Mouse (Mus musculus) liver (tissue): ENCODE measurements at regions not wholly inside any gene's neighbourhood (a gene's known extent, or its start where the extent isn't known, plus 50 kb on each side); places are given as distances from the start of the nearest gene placed in this dataset.
"Not testable (repeated sequence)": the region's sequence is repeated elsewhere in the genome, so short reads cannot be mapped to it uniquely, and the experiment has no call there.

ENCODE experiments used
- DNase-seq: peaks from one replicate; pipeline ENCODE4 v3.0.0-alpha.2; 2020; ENCODE audit warnings: mixed read lengths

DNA sequence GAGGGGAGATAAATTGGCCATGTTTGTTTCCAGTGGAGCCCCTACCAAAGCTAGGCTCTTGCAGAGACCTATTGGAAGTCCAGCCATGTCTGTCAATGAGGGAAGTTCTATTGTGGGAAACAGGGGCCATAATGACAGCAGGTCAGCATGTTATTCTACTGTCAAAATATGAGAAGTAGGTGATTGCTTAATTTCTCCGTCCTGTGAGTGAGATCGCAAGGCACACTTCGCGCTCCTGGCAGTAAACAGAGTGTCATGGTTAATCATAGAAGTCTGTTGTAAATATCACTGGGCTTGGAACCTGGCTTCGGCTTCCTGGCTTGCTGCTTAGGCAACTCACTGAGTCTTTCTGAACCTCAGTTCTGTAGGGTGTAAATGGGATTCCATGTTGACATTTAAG is 72.5 kb upstream of the Ccdc122 start:
- DNase-seq = no peak

DNA sequence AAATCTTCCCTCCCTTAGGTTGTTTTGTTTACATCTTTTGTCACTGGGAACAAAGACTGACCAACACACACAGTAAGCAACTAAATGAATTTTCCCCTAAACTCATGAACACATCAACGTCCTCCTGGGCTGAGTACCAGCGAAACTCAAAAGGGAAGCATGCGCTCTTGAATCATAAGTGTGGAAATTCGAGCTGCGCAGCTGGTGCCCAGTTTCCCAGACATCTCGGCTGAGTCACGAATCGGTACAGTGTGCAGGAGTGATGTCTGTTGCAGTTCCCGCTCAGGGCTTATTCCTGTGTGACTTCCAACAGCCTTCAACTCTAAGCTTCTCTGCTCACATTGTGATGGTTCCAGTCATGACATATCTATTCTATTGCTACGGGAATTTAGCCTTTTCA is 77.7 kb upstream of the Ccdc122 start:
- DNase-seq = no peak

DNA sequence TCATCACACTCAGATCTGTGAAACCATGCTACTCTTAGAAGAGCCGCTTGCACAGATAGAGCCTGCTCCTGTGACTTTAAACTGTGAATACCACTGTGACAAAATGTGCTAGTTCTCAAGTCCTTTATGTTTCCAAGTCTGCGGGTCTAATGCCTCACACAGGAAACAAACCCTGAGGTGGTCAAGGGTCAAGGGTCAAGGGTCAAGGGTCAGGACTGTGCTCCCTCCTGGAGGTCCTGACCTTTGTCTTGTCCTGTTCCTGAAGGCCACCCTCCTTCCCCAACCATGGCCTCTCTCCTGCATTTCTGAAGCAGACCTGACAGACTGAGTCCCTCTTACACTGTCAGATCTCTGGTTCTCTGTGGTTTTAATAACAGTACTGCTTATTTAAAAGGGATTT is 79.4 kb upstream of the Ccdc122 start:
- DNase-seq = no peak

DNA sequence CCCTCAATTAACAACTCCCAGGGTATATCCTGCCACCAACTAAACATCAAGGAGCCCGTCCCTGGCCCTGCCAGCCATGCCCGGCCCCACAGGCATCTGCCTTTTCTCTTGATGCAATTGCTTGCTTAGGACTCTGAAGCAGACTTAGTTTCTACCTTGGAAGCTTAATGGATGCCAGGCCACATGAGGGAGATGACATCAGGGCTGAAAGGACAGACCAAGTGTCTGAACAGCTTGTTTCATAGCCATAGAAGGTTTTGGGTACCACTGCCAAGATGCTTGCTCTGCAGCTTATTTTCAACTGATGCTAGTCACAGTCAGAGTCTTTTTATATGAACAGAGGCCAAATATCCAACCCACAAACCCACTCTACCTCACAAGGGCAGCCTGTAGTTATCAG is 83.4 kb upstream of the Ccdc122 start:
- no peak for DNase-seq

DNA sequence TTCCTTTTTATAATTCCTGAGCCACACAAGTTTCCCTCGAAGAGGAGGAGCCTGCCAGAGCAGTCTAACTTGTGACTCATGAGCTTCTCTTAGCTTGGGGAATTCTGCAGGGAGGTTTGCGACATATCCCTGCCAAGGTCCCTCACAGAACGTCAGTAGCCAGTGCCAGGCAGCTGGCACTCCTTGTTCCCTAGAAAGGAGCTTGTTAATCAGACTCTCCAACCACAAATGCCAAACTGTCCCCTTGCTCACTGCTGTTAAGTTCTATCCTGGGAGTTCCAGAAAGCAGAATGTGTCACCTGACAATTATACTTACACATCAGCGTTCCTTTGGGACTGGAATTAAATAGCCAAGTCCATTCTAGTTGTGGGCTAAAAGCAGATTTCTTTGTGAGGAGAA is 85.1 kb upstream of the Ccdc122 start:
- DNase-seq = no peak

DNA sequence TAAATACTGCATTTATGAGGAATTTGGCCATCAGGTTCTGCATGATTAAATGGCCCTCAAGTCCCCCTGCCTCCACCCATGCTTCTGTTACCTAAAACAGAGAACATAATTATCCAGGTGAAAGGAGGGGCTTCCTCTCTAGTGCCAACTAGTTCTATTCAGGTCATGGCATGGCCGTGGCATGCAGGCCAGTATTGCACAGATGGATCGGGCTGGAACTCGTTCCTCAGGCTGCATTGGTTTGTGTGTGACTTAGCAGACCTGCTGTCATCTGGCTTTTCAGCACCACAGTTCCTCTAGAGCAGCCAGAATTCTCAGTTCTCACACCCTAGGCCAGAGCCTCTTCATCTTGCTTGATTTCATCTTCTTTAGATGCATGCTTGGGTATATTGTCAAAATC is 87.2 kb upstream of the Ccdc122 start:
- no peak for DNase-seq

DNA sequence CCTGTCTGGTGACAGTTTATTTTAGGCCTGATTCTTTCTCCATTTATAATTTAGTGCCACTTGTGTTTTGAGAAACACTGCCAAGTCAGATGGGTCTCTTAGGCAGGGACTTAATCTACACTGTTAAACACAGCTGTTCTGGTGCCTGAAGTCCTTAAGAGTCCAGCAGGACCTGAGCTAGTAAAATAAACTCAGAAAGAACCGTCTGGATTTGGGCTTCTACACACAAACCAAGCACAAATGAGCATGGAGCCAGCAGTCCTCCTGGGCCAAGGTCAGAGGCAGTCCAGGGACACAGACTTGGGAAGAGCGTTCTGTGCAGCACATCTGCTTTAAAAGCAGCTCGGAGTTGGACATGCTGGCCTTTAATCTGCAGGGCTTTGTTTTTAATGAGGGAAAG is 87.6 kb upstream of the Ccdc122 start:
- DNase-seq = no peak

DNA sequence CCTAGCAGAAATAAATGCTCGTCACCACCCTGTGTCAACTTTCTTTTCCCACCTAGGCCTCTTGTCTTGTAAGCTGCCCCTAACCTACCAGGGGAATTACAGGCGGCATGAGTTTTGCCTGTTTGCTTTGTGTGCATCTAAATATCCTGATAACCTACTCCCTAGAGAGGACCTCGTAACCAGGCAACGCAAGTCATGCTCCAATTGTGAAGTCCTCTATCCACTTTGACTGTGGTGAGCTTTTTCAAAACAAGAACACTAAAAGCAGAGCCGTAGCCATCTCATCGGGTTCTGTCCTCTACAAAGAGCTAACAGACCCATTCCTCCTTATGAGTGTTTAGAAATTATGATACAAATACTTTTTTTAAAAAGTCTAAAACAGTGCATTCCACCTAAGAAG is 88.1 kb upstream of the Ccdc122 start:
- DNase-seq = no peak

DNA sequence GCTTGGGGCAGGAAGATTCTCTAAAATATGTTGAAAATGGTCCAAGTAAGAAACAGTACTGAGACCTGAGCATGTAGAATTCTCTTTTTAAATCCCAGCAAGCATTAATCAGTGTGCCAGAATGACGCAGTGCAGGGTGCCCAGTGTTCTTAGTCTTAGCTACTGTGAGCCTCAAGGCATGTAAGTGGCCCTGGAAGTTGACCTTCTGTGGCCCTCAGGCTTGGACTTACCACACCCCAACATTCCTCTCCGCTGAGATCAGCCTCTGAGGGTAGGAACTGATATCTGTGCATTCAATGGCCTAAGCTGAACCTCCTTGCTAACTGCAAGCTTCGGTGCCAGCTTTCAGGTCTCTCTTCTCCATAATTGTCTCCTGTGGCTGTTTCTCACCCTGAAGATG is 89.4 kb upstream of the Ccdc122 start:
- no peak for DNase-seq

DNA sequence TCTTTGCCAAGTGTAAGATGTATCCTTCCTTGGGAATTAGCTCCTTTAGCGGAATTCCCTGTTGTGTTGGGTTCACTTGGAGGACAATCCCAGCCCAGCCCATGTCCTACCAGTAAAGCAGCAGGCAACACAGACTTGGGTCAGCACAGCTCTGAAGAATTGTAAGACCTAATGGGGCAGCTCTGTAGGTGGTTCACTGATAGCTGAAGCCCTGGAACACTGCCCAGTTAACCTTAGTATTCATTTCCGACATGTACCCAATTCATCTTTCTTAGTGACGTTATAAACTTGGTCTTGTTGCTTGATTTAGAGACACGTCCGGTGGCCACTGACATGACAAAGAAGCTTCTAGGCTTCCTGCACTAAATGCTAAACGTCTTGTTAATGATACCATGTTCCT is 90.9 kb upstream of the Ccdc122 start:
- no peak for DNase-seq

DNA sequence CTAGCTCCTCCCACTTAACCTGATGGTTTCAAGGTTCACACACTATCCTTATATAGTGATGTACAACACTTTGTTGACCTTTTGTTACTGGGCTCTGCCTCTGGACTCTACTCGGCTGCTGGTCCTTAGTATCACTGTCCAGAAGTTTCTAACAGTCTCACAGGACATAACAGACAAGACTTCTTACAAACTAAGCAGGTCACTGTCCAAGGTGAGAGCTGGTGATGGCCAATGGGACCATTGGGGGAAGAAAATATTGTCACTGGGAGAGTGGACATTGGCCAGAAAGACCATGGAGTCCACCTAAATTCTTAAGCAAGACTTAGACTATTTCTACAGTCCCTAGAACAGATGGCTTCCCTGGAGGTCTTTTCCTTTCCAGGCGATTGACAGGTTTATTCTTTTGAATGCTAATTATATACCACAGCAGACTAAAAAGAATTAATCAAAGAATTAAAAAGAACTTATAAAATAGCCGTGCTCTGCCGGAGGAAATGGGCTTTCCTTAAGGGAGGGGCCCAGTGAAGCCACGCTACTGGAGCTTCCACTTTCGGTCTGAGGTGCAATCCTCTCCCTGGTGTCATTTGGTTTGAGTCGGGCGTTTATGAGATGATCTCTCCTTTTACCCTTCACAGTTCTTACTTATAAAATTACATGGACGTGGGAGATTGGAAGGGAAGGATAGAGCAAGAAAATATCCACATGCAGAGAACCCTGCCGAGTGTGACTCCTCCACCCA is 94.9 kb upstream of the Ccdc122 start:
- DNase-seq = no peak

DNA sequence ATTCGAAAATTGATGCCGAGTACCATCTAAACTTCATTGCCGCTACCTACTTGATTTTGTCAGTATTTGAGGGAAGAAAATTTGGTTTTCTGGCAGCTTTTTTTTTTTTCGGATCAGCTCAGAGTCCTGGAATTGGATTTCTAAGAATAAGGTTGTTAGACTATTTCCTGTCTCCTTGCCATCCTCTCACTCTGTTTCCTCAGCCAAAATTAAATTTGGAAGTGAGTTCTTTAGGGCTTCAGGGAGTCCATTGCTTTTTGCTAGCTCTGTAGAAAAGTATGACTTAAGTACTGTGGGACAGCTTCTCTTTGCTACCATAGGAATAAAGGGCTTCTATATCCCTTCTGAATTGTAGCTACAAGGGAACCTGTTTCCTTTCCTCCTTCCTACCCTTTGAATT is 96.1 kb upstream of the Ccdc122 start:
- no peak for DNase-seq

DNA sequence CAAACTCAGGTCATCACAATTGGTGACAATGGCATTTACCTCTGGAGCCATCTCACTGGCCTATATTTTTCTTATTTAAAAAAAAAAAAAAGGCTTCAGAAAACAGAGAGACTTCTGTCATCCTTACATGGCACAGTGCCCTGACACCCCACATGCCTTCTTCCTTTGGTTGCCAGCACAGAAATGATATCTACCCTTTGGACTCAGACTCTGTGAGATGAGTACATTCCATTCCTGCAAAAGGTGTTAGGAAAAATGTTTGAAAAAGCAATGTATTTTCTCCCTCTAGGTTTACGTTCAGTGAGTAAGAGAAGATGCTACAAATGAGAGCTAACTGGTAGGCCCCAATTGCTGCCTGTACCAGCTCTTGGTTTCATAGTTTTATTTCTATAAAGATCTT is 99.9 kb upstream of the Ccdc122 start:
- no peak for DNase-seq

DNA sequence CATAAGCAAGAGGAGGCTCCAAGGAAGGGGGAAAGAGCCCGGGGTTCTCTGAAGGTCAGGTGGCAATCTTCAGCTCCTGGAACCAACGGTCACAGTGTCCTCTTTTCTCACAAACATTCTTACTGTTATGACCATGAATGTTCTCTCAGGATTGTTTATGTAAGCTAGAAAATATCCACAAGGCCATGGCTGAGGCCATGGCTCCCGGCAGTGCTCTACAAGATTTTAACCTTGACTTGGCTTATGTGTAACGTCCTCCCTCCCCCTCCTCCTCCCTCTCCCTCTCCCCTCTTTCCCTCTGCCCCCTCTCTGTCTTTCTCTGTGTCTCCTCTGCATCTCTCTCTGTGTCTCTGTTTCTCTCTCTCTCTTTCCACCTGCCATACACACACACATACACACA is 100.5 kb upstream of the Ccdc122 start:
- not testable (repeated sequence) for DNase-seq

DNA sequence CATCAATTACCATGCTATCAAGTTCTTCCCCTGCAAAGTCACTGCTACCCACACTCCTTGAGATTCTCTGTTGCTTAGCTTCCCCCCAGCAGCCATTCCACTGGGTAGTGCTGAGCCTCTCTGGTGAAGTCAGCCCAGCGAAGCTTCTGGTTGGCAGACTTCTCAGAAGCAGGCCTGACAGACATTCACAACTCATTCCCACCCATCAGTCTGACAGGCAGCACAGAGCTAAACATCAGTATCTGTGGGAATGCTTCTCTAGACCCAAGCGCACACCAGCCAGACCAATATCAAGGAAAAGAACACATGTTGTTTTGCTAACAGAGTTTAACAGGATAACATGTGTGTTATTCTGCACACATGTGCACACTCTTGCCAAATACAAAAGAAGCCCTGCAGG is 101.1 kb upstream of the Ccdc122 start:
- no peak for DNase-seq

DNA sequence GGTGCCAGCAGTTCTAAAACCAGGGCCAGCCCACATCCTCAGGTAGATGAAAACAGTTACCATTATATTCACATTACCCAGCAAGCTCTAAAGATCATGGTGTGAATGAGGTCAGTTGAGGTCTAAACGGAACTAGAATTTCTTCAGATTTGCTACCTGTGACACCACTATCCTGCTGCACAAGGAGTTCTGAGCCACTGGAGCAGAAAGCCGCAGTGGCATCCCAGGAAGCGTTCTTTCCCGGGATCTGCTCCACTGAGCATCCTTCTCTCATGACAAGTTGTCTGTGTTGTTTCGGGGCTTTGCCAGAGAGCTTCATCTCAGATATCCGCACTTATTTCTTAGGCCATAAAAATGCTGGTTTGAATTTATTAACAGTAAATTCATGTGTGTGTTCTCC is 103.7 kb upstream of the Ccdc122 start:
- no peak for DNase-seq

DNA sequence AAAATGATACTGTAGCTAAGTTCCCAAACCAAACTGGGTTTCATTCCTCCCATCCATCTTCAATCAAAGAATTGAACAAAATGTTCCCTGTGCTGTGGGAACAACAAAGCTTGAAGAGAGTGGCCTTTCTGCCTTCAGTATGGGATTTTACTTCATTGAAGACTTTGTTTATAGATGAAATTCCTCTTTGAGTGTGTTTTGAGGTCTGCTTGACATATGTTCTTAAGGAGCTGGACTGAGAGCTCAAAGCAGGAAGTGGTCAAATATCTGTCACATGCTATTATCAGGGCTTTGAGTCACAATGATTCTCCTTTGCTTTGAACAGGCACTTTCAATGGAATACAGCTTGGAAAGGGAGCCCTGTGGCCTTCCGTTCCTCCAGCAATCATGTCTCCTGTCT is 105.2 kb upstream of the Ccdc122 start:
- no peak for DNase-seq

DNA sequence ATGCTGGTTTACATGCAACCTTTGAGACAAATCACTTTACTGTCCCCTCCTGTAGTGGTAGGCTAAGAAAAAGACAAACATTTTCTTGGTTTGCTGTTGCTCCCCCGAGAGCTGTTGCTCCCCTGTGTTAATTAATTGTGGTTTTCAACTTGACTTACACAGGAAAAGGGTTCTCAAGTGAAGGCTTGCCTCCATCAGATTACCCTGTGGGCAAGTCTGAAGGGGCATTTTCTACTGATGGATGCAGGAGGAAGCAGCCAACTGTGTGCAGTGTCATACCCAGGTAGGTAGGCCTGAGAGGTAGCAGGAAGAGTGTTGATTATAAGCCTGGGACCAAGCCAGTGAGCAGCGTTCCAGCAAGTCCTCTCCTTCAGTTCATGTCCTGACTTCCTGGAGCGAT is 107.0 kb upstream of the Ccdc122 start:
- DNase-seq = no peak

DNA sequence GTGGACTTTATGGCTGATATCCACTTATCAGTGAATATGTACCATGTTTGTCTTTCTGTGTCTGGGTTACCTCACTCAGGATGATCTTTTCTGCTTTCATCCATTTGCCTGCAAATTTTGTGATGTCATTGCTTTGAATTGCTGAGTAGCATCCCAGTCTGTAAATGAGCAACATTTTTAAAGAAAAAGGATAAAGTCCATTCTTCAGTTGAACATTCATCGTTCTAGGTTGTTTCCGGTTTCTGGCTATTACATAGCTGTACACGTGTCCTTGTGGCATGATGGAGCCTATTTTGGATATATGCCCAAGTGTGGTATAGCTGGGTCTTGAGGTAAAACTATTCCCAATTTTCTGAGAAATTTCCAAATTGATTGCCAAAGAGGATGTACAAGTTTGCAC is 107.9 kb upstream of the Ccdc122 start:
- DNase-seq = no peak

DNA sequence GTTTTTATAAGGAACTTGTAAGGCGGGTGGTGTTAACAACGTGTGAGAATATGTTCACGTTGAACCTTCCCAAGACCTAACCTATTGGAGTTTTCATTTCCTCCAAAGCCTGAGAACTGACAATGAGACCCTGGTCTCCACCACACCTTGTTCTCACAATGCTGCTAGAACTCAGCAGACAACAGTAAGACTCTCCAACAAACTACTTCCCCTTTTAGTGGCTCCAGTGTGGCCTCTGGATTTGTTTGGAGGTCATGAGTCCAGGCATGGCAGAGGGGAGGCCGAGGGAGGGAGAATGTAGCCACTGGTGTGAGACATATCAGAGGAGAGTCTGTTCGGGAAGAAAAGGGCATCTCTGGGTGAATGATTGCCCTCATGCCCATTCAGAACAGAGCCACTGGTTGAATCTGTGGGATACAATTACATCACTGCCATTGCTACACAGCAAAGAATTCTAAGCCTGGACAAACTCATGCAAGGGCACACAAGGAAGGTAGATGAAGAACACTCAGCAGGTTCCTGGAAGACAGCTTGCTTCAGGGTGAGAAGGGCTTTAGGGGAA is 109.2 kb upstream of the Ccdc122 start:
- no peak for DNase-seq

DNA sequence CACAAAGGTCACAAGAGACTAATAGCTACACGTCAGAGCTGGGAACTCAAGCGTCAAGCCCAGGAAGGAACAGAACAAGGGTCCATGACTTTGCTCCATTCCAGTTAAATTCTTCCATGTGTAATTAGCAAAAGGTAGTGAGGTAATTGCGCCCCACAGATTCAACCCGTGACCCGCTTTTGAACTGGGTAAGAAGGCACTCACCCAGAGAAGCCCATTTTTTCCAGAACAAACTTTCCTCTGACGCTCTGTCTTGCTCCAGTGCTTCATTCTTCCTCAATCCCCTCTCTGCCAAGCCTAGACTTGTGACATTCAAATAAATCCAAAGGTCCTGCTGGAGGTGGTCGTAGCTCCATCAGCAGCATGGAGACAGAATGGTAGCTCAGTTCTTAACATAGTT is 110.2 kb upstream of the Ccdc122 start:
- DNase-seq = no peak

DNA sequence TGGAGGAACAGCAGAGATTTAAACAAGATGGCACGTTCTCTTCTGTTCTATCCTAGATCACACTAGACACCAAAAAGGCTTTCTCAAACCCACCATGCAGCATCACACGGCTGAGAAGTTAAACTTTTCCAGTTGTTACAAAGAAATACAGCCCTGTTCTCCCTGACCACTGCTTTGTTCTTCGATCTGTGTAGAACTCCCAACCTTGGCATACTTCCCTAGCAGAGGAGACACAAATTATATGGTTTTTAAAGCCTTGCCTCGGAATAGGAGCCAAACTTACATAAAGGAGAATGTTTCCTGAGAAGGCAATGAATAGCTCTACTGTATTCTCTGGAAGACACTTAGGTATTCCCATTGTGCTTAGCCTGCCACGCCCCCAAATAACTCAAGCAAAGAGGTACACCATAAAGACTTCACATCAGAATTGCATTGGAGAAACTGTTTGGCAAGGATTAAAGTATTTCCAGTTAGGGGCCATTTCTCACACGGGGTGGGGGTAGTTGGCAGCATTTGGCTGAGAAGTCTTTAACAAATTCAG is 114.1 kb upstream of the Ccdc122 start:
- no peak for DNase-seq

DNA sequence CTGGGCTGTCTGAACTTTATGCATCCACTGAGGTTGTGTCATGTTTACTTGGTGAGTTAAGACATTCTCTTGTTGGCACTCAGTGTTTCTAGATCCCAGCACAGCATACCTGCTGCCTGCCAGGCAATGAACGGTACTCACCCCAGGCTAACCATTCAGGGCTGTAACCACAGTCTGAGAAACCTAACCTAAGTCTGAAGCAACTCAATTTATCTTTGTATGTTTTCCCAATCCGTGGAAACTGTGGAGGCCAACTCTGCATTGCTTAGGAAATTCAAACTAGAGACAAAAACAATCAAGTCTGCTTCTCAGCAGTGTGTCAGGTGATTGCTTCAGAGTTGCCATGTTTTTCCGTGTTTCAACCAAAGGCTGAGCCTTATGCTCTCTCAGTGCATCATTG is 118.5 kb upstream of the Ccdc122 start:
- no peak for DNase-seq

DNA sequence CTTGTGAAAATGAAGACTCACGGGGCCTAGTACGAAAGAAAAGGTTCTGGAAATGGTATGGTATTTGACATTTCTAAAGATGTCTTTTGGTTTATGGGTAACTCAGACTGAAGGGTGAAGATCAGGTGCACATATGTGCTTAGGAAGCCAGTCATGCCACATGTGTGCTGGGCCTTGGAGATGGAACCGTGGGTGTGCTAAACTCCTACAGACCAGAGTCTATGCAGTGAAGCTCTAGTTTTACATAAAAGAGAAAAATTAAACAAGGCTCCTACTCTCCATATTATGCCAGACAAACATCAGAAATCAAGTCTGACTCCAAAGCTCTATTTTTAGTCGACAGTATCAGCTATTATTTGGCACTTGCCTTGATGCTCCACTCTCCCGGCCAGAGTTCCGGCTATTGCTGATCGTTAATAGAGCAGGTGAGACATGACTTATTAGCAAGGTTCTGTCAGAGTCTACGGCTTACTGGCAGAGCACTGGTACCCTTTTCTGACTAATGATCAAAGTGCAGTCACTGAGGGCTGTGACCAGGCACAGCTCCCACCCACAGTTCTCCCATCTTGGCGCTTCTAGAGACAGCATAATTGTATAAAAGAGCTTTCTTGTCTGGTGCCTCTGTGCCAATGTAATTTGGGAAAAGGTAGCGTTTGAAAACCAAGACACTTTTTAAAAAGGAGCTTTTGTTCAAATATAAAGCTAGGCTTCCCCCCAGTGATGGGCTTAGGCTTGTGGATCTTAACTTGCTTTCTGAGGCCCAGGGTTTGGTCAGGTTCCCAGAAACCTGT is 119.2 kb upstream of the Ccdc122 start:
- no peak for DNase-seq
